Mouse (Mus musculus) liver, adult 2 months (tissue): ENCODE measurements around the gene Zfp853. TPM values are rescaled to one million over a fixed set of nuclear protein-coding genes. Genes with fewer than 3 reads are reported as not detected.

ENCODE experiments used
- DNase-seq: peaks from one replicate; pipeline ENCODE4 v3.0.0-alpha.2; 2011; ENCODE audit warnings: low read depth, low spot score; ENCODE audit errors: extremely low read depth
- H3K27ac ChIP-seq: fragments of 200-500 bp; replicated peaks from 2 replicates; pipeline ENCODE4 v1.5.1; 2012; ENCODE audit warnings: low read depth, mild to moderate bottlenecking, control low read depth, inconsistent platforms, low read length; ENCODE audit not compliant: insufficient read depth
- H3K27me3 ChIP-seq: fragments of 200-500 bp; 2 replicates; pipeline ENCODE4 v1.6.1; 2012; ENCODE audit warnings: mild to moderate bottlenecking, moderate library complexity, low read length, inconsistent platforms; ENCODE audit not compliant: control insufficient read depth, insufficient read depth
- H3K36me3 ChIP-seq: fragments of 200-500 bp; 2 replicates; pipeline ENCODE4 v1.6.1; 2012; ENCODE audit warnings: low read length, inconsistent platforms; ENCODE audit not compliant: control insufficient read depth, insufficient read depth
- H3K4me1 ChIP-seq: fragments of 200-500 bp; 2 replicates; pipeline ENCODE4 v1.6.1; 2011; ENCODE audit warnings: low read length; ENCODE audit not compliant: control insufficient read depth, insufficient read depth
- H3K4me3 ChIP-seq: fragments of 200-500 bp; 2 replicates; pipeline ENCODE4 v1.5.1; 2011; ENCODE audit warnings: low read depth, mild to moderate bottlenecking, control low read depth, low read length, moderate library complexity; ENCODE audit not compliant: insufficient read depth
- H3K79me2 ChIP-seq: fragments of 200-500 bp; 2 replicates; pipeline ENCODE4 v1.6.1; 2012; ENCODE audit warnings: inconsistent platforms, mild to moderate bottlenecking, low read length, moderate library complexity; ENCODE audit not compliant: control insufficient read depth, insufficient read depth
- H3K9ac ChIP-seq: fragments of 200-500 bp; 2 replicates; pipeline ENCODE4 v1.6.1; 2012; ENCODE audit warnings: low read depth, mild to moderate bottlenecking, control low read depth, inconsistent platforms, low read length
- CTCF ChIP-seq: fragments of 200-500 bp; IDR thresholded peaks from 2 replicates; pipeline ENCODE4 v1.5.1; 2011; ENCODE audit warnings: low read depth, low read length, control low read depth
- POLR2A ChIP-seq: fragments of 200-500 bp; IDR thresholded peaks from 2 replicates; pipeline ENCODE4 v1.6.1; 2011; ENCODE audit warnings: low read length, control low read depth; ENCODE audit not compliant: insufficient read depth; ENCODE audit errors: extremely low read depth
- WGBS: fragments of 180-500 bp; shearing (Covaris S2); methylation state at CpG from one replicate; pipeline ENCODE4 v1.1.7; 2018; 5-methylcytosine and 5-hydroxymethylcytosine counted together
- polyA plus RNA-seq: library from polyadenylated mRNA; depleted of rRNA; stranded (reverse); fragments of >200 nt; gene quantifications from 2 replicates; pipeline ENCODE4 v1.2.3, GENCODE M21; 2012
- total RNA-seq: library from RNA; depleted of rRNA; stranded (reverse); fragments of >200 nt; gene quantifications from 2 replicates; pipeline ENCODE4 v1.2.3, GENCODE M21; 2014

Gene Zfp853
- total and polyA plus RNA-seq, 2 experiments = 0.07 to 0.28 TPM

DNA sequence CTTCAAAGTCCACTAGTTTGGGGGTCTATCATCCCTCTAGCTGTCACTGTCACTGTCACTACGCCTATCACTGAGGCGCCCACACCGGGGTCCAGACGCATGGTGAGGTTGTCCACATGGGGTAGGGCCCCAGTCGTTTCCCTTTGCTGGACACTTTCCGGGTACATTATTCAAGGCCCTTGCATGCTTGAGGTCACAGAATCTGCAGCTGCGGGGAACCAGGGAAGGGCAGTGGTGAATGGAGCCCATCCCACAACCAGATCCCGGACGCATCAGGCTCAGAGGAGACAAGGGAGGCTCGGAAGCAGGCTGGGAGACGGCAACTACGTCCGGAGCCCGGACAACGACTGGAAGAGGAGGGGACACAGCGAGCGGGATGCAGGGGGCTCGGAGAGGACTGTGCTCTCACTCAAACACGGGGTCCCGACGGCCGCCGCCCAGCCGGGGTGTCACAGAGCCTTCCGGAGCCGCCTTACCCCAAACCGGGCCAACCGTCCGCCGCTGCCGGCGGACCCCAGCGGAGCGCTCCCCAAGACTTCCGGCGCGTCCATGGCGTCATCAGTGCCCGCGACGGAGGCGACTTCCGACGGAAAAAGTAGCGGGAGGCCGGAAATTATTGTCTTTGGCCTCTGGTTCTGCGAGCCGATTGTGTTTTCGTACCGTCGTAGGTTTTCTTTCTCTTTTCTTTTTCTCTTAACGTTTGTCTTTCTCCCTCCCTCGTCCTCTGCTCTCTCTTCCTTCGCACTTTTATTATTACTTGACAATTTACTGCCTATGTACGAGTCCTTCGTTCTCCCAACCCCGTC is 35.5 kb upstream of the Zfp853 start, which contains the start of gene Zdhhc4:
Gene Zdhhc4 (minus strand): TSS at position 567 of the 806 bp plus-strand sequence.
- no peaks in the 10 kb centered on the region for H3K36me3 ChIP-seq
- under 1% methylated on average over 57 of the region's 57 CpGs for WGBS
- peak within 1 kb of the TSS; percentile 39 for H3K27ac ChIP-seq
- H3K27me3 ChIP-seq = no peaks in the 10 kb centered on the region
- H3K4me3 ChIP-seq = peak within 1 kb of the TSS; percentile 75
- no peaks in the 10 kb centered on the region for H3K4me1 ChIP-seq
- peak; percentile 69 for DNase-seq
- no peak for TF ChIP-seq CTCF
- TF ChIP-seq POLR2A = peak; percentile 45; the same call in 1 of the 2 replicates
- peak within 1 kb of the TSS; percentile 89 for H3K9ac ChIP-seq
- peaks cover 7% of the 10 kb centered on the region; the same call in 1 of the 2 replicates for H3K79me2 ChIP-seq

DNA sequence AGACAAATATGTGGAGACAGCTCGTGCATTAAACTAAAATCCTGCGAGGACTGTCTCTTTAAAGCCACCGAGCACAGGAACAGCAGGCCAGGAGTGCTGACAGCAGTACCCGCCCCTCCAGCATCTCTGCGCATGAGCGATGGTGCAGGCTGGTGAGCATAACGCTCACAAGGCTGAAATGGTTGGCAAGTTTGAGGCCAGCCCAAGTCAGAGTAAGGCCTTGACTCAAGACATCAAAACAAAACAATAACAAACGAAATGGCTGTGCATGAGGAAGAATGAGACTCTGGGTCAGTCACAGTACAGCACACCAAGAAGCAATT is 23.8 kb upstream of the Zfp853 start:
- DNase-seq = no peak
- TF ChIP-seq CTCF (no peak), POLR2A (no peak)

DNA sequence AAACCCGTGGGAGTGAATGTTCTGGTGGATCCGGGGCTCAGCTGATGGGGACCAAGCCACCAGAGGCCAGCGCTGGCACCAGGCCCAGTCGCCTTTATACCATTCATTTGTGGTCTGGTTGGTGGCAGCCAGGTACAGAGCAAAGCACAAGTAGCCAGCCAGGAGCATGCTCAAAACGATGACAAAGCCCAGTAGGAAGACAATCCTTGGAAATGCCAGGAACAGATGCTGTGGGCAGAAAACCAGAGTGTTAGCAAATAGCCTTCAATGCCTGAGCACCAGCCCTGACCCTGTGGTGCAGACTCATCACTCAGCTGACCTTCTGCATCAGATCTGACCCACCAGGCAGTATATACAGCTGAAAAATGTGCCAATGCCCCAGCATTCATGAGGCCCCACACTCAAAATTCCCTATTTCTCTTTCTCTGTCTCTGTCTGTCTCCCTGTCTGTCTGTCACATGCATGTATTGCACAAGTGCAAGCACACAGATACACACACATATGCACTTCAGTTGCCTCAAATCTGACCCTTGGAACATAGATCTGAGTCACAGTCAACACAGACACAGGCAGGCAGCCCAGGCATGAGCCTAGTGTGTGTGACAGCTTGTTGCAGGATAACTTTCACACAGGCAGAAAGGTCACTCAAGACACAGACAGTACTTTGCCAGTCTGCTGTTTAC is 23.3 kb upstream of the Zfp853 start:
- Histone ChIP-seq H3K9ac (0 out of 2 replicates have a peak overlapping the region, but pooled peaks have one; percentile 11), H3K4me3 (no peak overlapping the region), H3K4me1 (peaks cover 22% of the 10 kb centered on the region), H3K27ac (peak overlapping the region; percentile 88), H3K79me2 (peaks cover 3% of the 10 kb centered on the region; the same call in 1 of the 2 replicates), H3K36me3 (peaks cover 4% of the 10 kb centered on the region; the same call in 1 of the 2 replicates), H3K27me3 (no peaks in the 10 kb centered on the region)
- peak; percentile 91 for DNase-seq
- TF ChIP-seq CTCF (no peak), POLR2A (no peak)
- 45% methylated on average over 5 of the region's 5 CpGs for WGBS

More for the DNA sequence above, 23.8 kb upstream of the Zfp853 start:
- no peak overlapping the region for H3K4me3 ChIP-seq
- 33% methylated on average over 8 of the region's 8 CpGs for WGBS
- H3K9ac ChIP-seq = peak overlapping the region; percentile 26; the same call in 1 of the 2 replicates
- H3K27ac ChIP-seq = peak overlapping the region; percentile 64
- peaks cover 22% of the 10 kb centered on the region for H3K4me1 ChIP-seq
- H3K36me3 ChIP-seq = peaks cover 5% of the 10 kb centered on the region; the same call in 1 of the 2 replicates
- no peaks in the 10 kb centered on the region for H3K27me3 ChIP-seq
- no peaks in the 10 kb centered on the region; the same call in 1 of the 2 replicates for H3K79me2 ChIP-seq

DNA sequence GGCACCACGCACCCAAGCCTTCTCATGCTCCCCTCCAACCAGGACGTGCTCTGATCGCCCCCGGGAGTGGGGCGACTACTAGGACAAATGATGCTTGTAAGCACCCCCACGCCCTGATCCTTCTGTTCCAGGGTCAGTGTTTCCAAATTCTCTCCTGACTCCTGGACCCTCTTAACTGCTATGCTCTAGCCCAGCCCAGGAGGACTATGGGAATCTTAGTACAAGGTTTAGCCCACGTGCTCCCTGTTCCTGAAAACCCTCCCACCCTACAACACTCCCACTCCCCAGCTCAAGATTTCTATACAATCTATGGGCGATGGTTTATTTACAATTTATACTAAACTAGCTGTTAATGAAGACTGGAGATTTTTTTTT is 22.1 kb upstream of the Zfp853 start:
- peaks cover 5% of the 10 kb centered on the region; the same call in 1 of the 2 replicates for H3K36me3 ChIP-seq

DNA sequence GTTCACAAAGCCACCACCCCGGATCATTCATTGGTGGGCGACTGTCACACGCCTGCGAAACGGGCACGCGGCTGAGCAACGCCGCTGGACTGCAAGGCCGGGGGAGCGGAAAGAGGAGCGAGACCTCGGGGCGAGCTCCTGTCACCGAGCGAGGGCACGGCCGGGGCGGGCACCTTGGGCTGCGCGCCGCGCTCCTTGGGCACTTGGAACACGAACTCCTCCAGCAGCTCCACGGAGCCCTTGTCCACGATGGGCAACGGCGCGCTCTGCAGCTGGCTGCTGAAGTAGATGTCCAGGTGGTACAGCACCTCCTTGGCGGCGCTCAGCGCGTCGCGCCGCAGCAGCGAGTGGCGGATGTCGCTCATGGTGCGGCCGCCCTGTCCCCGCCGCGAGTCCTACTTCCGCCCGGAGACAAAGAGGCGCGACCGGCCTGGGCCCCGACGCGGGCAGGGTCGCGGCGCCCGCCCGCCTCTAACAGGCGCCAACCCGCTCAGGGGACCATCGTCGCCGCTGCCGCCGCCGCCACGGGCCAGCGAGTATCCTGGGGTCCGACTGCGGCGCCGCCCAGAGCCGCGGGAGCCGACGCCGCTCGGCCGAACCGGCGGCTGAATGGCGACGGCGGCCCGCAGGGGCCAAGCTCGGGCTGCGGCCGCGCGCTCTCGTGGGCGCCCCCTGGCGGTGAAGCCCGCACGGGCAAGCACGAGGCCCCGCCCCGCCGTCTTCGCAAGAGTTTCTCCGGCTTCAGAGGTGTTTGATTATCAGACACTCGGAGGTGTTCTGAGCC is 21.5 kb upstream of the Zfp853 start, which contains the start of gene E130309D02Rik:
Gene E130309D02Rik (minus strand): TSS at position 631 of the 784 bp plus-strand sequence.
- H3K9ac ChIP-seq = peak within 1 kb of the TSS; percentile 99
- no peaks in the 10 kb centered on the region for H3K27me3 ChIP-seq
- peak within 1 kb of the TSS; percentile 84 for H3K4me3 ChIP-seq
- H3K27ac ChIP-seq = peak within 1 kb of the TSS; percentile 94
- peak; percentile 34; the same call in 1 of the 2 replicates for TF ChIP-seq POLR2A
- TF ChIP-seq CTCF = peak; percentile 81
- peak; percentile 51 for DNase-seq
- peaks cover 9% of the 10 kb centered on the region; the same call in 1 of the 2 replicates for H3K36me3 ChIP-seq
- H3K79me2 ChIP-seq = peaks cover 8% of the 10 kb centered on the region; the same call in 1 of the 2 replicates
- under 1% methylated on average over 94 of the region's 101 CpGs for WGBS
- peaks cover 22% of the 10 kb centered on the region for H3K4me1 ChIP-seq

More for the DNA sequence above, 22.1 kb upstream of the Zfp853 start:
- no peak for TF ChIP-seq CTCF
- DNase-seq = no peak
- no peaks in the 10 kb centered on the region for H3K27me3 ChIP-seq
- peak overlapping the region; percentile 25; the same call in 1 of the 2 replicates for H3K27ac ChIP-seq
- H3K79me2 ChIP-seq = peaks cover 8% of the 10 kb centered on the region; the same call in 1 of the 2 replicates
- 27% methylated on average over 8 of the region's 8 CpGs for WGBS
- H3K4me1 ChIP-seq = peaks cover 22% of the 10 kb centered on the region
- peak overlapping the region; percentile 75 for H3K9ac ChIP-seq
- peak overlapping the region; percentile 16; the same call in 1 of the 2 replicates for H3K4me3 ChIP-seq
